Mouse (Mus musculus) brain, embryonic 14.5 days (tissue): ENCODE measurements around the gene Lrrc10b.

ENCODE experiments used
- CTCF ChIP-seq: fragments of 200-500 bp; IDR thresholded peaks from 2 replicates; pipeline ENCODE4 v1.5.1; 2012; ENCODE audit warnings: inconsistent platforms, mild to moderate bottlenecking, moderate library complexity, borderline replicate concordance; ENCODE audit not compliant: insufficient read depth, insufficient read length; ENCODE audit errors: extremely low read depth
- POLR2A ChIP-seq: fragments of 200-500 bp; IDR thresholded peaks from 2 replicates; pipeline ENCODE4 v1.6.1; 2012; ENCODE audit warnings: mild to moderate bottlenecking, inconsistent platforms, borderline replicate concordance; ENCODE audit not compliant: poor library complexity, insufficient read depth, insufficient read length, severe bottlenecking; ENCODE audit errors: extremely low read depth

DNA sequence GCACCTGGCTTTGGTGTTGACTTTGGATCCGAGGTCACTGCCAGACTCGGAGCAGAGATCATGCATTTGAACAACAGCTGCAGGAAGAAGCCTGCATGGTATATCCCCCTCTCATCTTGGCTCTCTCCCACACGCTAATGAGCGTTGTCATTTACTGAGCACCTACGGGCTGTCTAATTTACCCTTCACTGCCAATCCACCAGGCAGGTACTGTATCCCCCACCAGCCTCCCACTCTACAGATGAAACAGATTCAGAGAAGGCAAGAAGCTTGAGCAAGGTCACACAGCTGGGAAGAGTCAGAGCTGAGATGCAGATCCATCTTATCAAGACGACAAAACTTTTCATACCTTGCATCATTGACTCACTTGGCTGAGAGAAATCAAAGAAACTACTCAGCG, 4.3 kb upstream of the Lrrc10b start:
- TF ChIP-seq POLR2A (no peak), CTCF (no peak)
